Mouse (Mus musculus) heart, postnatal 0 days (tissue): Measurements from ENCODE around the gene Dock4.

ENCODE experiments used
- CTCF ChIP-seq: IDR thresholded peaks from 2 replicates; pipeline ENCODE4 v1.5.1; 2016; ENCODE audit warnings: antibody characterized with exemption, control low read depth, low read depth
- EP300 ChIP-seq: IDR thresholded peaks from 2 replicates; pipeline ENCODE4 v1.6.1; 2016; ENCODE audit warnings: antibody characterized with exemption, low read depth

DNA sequence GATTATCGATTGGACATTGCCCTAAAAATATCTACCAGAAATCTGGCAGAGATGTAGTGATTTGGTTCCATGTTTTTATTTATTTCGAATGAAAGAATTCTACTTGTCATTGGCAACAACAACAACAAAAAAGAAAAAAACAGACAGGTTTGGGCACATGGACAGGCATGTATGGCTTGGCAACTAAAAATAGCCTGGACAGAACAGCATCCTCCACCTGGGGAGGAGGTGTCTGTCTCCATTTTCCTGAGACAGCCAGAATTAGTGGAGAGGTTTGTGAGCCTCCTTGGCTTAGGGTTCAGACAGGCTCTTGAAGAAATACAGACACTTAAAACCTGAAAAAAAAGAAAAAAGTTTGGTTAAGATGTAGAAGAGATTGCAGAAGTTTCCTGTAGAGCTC lies 10.8 kb downstream of the Dock4 start:
- TF ChIP-seq CTCF = no peak
- no peak for TF ChIP-seq EP300
